Mouse (Mus musculus): ENCODE measurements around the gene Slc9a9.

Slc9a9 gene

DNA sequence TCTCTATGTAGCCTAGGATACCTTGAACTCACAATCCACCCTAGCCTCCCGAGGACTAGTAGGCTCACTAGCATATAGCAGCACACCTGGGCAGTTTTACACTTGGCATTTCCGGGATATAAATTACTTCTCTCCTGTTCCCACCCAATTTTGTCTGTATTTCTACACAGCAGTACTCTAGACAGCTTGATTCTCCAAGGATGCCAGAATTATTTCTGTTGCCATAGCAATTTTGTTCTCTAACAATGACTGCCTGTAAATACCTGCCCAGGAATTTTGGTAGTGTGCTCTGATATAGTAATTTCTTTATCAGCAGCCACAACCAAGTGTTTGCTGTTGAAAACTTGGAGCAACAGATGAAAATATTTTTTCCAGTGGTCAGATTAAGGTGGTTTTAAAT lies 16.7 kb downstream of the Slc9a9 start:
- DNase-seq, result no peak

DNA sequence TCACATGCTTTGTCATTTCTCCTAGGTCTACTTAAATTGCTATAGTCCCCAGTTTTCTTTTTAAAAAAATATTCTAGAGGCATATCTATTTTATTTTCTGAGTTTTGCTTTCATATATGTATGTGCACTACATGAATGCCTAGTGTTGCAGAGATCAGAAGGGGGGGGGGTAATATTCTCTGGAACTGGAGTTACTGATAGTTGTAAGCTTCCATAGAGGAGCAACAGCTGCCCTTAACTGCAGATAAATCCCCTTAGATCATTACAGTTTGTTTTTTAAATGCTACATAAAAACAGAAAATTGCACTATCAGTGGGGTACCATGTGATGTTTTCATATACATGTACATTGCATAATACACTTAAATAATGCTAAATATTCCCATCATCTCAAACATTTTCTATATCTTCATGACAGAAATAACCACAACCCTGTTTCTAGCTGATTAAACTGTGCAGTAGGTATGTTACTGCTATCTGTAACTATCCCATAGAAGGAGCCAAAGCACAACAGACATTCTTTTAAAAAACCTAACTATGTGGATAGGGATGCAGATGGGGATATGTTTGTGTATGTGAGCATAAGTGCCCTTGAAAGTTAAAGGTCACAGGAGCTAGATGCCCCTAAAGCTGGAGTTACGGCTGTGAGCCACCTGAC lies 17.6 kb downstream of the Slc9a9 start:
- DNase-seq, result no peak

DNA sequence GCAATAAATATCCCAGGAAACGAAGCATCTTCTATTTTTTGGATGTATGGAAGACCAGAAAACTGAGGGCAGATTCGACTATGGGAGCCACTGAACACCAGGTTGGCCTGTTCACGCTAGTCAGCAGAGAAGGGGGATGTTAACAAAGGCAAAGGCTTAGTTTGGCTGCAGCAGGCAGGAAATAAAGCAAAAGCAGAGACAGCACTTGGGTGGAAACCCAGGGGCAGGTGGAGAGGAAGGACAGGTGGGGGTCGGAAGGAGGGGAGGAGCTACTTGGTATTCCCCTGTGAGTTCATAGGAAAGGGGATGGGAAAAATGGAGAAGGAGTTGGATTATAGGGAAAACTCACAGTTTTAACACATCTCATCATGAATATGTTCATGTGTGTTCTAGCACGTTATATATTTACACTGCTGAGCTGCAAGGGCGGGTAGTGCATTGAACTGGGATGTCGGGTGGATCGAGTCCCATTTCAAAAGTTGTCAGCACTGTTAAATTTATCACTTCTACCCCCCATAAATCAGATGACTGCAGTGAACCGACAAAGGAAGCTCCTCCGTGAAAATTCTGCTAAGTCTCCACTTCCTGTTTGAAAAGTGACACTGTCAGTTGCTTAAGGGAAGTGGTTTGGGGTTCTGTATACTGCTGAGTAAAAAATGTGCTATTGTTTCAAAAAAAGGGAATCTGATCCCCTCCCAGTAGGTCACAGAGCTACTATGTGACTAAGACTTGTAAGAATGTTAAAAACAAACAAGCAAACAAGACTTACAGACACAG lies 21.8 kb downstream of the Slc9a9 start:
- DNase-seq, result no peak

DNA sequence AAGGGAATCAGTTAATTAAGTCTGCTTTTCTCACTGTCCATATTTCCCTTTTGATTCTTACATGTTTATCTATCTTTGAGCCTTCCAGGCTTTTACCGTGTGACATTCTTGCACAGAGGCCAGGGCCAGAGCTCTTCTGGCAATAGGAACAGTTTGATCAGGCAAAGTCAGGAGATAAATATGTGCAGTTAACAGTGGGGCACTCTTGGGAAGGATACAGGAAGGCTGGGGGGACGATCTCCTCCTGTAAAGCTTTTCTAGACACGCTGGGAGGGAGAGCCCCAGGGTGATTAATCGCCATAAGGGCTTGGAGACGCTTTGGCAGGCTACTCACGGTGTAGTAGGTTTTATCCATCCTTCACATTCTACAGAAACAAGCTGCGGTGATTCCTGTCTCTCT lies 22.4 kb downstream of the Slc9a9 start:
- DNase-seq, result no peak

DNA sequence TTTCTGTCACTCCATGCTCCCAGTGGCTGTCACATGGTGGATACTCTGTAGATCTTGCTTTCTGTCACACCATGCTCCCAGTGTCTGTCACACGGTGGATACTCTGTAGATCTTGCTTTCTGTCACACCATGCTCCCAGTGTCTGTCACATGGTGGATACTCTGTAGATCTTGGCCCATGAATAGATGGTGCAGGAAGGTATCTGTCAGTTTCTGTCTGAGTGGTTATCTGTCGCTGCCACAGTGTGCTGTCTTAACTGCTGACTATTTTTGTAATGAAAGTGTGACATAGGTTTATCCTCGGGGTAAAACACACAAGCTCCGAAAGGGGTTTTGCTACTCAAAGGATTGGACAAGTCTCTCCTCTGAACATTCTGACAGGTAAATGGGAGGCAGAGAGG lies 24.5 kb downstream of the Slc9a9 start:
- no peak for DNase-seq

DNA sequence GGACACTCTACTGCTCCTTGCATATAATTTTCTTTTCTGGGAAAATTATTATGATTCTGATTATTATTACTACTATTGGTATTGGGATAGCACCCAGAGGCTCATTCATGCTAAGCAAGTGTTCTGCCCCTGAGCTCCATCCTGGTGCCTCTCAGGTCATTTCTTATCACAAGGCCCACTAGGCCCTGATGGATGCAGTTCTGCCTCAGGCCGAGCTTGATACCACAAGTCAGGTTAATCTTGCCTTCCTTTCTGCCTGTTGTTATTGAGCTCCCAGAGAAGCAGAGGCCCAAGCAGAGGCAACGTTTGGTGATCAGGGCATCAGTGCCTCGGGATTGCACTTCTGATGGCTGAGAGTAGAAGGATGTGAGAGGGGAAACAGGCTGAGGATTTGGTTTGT lies 25.3 kb downstream of the Slc9a9 start:
- no peak for DNase-seq

DNA sequence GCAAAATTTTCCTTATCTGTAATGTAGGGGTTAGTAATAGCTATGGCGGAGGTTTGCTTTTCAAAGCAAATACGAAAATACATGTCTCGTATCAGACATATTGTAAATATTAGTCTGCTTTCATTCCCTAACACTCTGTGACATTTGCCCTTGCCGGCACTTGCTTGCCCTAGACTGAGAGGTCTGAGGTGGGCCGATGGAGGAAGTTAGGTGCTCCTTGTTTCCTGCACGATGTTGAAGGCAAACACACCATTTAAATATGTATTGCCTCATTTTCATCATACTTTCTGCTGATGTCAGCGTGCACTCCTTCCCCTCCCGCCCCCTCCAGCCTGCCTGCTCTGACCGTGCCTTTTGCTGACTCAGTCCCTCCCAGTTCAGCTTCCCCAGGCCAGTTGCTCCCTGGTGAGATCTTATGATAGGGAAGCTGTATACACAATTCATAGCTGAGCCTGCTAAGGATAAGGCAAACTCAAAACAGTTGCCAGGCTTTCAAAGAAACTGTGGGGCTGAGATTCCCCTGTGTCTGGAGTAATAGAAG lies 26.9 kb downstream of the Slc9a9 start:
- no peak for DNase-seq

DNA sequence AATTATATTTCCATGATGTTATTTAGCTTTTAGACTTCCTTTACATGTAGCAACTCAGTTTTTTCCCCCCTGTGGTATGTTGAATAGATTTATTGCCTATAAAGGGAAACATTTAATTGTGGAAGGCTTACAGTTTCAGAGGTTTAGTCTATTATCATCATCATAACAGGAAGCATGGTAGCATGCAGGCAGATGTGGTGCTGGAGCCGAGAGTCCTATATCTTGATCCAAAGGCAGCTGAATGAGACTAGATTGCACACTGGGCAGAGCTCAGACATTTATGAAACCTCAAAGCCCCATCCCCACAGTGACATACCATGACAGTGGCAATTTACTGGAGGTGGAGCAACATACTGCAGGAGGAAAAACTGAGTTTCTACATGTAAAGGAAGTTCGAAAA lies 28.5 kb downstream of the Slc9a9 start:
- no peak for DNase-seq

DNA sequence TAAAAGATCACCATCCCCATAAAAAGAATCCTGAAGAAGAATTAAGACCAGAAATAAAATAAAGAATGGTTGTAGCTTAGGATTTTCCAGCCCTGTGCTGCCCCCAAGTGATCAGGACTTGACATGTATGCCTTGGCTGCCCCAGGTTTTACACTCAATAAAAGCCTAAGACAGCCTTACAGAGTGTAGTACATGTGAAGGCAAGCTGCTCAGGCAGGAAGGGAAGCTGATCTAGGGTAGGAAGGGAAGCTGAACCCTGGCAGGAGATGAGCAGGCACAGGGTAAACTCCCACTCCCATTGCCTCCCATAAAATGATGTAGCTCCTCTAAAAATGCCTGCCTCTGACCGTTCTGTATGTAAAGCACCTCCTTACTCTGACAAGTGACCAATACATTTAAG lies 30.8 kb downstream of the Slc9a9 start:
- DNase-seq, result peak; percentile 65

DNA sequence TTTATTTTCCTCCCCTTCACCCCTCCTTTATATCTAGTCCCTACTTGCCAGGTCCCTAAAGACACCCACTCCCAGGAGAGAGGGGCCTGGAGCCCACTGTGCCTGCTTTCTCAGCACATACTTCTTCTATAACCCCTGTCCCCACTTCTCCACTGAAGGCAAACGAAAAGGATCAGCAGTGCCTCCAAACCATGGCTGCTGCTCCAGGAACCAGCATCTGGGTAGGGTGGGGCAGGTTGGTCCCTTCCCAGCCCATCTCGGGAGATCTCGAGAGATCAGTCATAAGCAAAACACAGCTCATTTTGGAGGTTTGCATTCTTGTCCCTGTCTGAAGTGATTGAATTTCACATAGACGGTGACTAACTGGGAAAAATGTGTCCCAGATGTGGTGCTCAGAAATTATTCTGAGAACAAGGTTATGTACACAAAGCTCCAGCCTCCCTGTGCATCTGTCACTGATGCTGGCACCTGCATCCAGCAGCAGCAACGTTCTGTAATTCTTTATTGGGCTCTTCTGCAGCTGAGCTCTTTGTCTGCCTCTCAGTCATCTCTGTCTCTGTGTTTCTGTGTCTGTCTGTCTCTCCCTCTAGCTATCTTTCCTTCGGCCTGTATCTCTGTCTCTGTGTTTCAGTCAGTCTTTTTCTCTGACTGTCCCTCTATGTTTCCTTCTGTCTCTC lies 31.6 kb downstream of the Slc9a9 start:
- no peak for DNase-seq

DNA sequence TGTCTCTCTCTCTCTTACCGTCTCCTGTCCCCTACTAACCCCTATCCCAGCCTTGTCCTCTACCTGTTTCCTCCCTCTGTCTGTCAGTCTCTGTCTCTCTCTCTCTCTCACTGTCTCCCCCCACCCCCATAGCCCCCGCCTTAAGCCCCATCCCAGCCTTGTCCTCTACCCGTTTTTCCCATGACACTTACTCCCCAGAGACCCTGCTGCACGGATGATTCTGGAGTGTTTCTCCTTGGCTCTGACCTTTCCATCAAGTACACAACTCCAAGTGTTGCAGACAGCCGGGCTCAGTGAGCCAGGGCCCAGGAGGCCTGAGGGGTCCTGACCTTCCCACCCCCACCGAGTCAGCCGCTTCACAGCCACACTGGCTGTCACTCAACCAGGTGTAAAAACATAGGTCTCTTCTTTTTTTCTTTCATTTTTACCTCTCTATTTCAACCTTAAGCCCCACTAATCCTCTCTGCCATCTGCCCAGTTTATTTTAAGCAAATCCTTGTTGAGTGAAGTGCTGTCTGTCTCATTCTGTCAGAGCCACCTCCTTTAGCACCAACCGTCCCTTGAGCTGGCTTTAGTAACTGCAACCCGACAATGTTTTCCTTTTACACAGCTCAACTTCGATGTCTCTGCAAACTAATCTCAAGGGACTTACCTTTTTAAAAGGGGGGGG lies 32.4 kb downstream of the Slc9a9 start:
- no peak for DNase-seq

DNA sequence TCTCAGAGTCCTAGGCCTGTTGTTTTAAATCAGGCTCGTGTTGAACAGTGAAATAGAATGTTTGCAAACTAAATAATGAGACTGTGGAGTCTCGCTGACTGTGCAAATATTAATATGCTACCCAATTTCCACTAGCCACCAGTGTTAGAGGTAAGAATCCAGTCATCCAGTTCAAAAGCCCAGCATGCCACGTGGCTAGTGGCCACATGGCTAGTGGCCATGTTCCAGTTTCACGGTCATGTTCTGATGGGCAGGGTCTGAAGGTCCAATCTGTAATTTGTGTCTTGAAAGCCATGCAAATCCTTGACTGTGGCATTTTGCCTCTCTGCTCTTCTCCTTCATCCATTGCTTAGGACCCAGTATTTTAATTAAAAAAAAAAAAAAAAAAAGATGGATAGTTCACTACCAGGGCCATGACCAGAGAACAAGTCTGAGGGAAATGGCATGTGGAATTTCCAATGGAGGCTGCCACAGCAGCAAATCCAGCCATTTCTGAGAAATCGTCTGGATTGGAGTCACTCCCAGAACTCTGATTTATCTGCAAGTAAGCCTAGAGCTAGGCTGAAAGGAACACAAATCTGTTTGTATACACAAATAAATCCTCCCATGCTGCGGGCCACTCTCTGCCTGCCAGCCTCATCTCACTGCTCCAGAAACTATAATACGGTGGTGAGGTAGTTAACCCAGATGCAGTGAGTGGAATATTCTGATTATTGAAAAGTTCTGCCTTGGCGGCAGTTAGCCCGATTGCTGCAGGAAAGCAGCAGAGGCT lies 35.5 kb downstream of the Slc9a9 start:
- no peak for DNase-seq

DNA sequence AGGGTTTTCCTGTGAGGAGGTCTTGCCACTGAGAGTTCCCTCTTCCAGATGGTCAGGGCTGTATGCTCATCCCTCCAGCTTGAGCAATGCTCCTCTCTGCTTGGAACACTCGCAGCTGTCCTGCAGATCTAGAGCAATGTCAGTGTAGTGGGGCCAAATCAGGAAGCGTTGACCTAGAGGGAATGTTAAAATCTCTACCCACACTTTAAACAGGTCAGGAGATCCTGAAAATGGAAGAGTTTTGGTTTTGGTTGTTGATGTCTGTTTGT lies 36.0 kb downstream of the Slc9a9 start:
- no peak for DNase-seq

DNA sequence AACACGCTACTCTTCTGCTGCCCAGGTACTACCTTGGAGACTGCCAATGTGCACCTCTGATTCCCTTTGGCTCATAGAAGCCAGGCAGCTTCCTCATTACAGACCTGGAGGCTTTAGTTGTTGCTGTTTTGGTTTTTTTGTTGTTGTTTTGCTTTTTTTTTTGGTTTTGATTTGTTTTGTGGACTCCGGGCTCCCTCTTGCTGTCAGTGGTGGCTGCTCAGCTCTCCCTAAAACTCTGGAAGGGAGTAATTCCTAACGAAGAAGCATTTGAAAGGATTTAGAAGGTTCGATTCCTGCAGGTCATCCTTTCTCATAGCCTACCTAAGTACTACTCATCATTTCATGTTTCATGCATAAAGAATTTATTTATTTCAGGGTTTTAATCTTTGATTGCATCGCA lies 42.4 kb downstream of the Slc9a9 start:
- no peak for DNase-seq

DNA sequence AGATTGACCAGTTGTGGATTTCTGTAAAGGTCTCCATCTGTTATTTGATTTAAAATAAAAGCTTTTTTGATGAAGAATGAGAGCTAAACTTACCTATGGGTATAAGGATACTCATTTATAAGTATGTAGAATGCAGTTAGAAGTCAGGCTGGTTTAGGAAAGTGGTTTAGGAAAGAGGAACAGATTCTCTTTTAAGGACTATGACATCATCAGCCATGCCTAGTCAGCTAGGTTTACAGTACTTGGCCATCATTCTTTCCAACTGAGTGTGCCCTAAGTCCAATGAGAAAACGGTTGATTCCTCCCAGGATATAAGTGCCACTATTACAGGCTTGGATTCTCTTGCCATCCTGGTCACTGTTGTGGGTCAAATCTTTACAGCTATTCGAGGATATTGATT lies 47.0 kb downstream of the Slc9a9 start:
- DNase-seq, result no peak

DNA sequence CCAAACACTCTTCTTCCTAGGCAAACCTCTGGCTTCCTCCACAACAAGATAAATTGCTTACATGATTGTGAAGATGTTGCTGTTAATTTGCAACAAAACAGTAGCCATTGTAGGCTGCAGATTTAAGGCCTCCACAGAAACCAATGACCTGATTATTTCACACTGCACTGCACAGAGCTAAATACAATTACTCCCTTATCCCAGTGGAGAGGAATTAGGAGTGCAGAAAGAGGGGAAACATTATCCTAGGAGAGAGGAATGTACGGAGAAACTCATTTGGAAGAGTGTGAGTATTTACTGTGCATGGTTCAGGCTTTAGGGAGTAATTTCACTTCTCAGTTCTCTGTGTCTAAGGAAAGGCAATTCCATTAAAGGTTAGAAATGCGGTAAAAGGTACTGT lies 53.9 kb downstream of the Slc9a9 start:
- no peak for DNase-seq

DNA sequence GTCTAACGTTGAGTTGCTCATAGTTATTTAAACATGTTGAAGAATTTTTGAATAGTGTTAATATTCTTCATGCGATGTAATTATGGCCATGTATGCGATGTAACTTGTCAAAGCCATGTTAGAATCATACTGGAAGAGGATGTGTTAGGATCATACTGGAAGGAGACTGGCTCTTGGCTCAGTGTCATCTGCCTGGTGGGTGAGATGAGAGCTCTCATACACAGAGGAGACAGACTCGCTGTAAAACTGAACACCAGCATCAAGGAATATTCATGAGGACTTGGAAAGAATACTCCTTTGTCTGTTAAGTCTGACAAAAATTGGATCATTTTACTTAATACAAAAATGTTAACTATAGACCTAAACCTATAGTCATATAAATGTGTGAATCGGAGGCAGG lies 55.4 kb downstream of the Slc9a9 start:
- DNase-seq, result peak; percentile 38

DNA sequence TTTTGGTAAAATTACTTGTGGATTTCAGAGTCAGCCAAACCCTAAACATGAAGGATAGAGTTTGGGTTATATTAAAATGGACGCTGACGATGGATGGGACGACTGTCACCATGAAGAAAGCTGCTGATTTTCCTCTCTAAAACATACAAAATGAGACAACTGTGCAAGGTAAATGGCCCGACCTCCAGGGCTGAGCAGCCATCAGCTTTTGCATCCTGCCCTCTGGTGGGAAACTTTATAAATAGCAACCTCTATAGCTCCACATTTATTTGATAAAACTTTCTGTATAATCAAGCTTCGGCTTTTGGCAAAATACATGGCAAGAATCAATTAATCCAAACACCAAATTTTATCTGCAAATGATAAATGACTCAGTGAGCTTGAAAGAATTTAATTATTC lies 57.7 kb downstream of the Slc9a9 start:
- DNase-seq, result no peak

DNA sequence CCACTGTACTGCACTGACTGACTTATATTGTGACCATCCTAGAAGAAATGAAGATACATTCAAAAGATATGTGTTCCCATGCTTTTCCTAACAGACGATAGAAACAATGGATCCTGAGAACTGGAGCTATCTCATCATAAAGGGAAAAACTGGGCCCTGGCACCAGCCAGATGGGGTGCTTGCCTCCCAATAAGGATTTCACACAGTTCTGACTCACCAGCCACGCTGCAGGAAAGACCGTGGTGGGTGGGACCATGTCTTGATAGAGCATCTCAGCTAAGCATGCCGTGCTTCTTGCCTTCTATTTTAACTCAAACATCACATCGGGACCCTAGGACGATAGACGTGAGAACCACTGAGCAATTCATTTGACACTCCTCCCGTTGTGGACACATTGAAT lies 60.7 kb downstream of the Slc9a9 start:
- DNase-seq, result no peak

DNA sequence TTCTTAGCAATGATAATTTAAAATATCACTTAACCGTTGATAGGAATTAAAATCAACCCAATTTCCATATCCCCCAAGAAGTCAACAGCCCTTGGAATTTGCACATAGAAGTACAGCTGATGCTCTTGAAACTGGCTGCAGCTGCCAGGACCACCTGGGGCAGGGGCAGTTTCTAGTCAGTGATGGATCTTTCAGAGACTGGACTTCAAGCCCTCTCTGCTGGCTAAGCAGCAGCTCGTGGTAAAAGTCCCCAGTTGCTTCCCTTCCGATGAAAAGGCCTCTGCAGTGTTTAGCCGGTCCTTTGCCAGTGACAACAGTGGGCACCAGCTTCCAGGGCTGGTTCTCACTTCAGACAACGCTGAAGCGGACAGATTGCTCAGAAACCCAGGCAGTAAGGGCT lies 62.4 kb downstream of the Slc9a9 start:
- no peak for DNase-seq

DNA sequence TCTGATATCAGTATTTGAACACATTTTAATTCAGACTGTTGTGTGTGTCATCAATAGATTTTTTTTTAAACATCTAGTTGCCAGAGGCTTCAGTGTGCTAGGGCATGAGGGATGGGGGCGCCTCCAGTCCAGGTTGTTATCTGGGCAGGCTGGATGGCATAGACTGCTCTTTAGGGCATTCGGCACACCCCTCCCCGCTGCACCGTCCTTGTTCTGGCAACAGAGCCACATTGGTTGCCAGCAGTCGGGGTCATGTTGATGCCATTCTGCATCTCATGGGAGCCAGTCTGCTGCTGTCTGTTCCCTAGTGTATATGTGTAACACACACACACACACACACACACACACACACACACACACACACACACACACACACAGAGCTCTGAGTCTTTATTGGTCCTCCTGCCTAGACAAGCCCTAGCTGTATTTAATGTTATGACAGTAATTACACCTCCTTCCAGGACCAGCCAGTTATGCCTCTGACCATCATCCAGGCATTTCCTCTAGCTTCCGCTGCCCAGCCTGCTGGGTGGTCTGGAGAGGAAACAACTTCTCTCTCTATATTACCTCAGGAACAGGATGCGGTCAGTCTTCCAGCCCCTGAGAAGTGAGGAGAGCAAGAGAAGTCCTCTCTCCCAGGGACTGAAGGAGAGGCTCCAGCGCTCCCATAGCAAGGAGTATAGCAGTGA lies 63.0 kb downstream of the Slc9a9 start:
- DNase-seq, result no peak

DNA sequence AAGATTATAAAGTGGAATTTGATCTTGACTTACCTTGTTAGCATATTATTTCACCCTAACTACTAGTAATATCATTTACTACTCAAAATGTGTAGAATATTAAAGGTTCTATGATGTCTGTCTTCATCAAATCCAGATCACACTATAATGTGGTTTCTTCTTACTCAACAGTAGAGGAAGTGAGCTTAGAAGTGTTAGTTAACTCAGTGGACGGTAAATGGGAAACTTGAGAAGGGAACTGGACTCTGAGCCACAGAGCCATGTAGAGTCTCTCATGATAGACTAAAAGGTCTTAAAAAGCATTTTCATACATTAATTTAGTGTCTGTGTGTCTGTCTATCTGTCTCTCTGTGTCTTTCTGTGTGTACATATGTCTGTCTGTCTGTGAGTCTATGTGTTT lies 64.6 kb downstream of the Slc9a9 start:
- no peak for DNase-seq
